Mouse (Mus musculus) liver, embryonic 16.5 days (tissue): ENCODE results near the gene Pcyox1. TPM values are rescaled to one million over a fixed set of nuclear protein-coding genes. Genes with fewer than 3 reads are reported as not detected.

Experiments used
- ATAC-seq: fragments of 200-750 bp; cut with Nextera tagmentation; 2 replicates; pipeline ENCODE4 v1.8.0; 2017; ENCODE audit warnings: low read depth, mild to moderate bottlenecking, moderate number of reproducible peaks, moderate library complexity
- H3K27ac ChIP-seq: fragments of 300-500 bp; sonication (generic); 2 replicates; pipeline ENCODE4 v1.5.1; 2014; ENCODE audit warnings: mild to moderate bottlenecking, low read length
- H3K27me3 ChIP-seq: fragments of 300-500 bp; sonication (generic); 2 replicates; pipeline ENCODE4 v1.6.1; 2014; ENCODE audit warnings: low read depth, low read length, mixed read lengths; ENCODE audit not compliant: control insufficient read depth, insufficient read depth
- H3K36me3 ChIP-seq: fragments of 300-500 bp; sonication (generic); 2 replicates; pipeline ENCODE4 v1.6.1; 2014; ENCODE audit warnings: mild to moderate bottlenecking; ENCODE audit not compliant: control insufficient read depth, insufficient read depth
- H3K4me1 ChIP-seq: fragments of 300-500 bp; sonication (generic); 2 replicates; pipeline ENCODE4 v1.6.1; 2014; ENCODE audit warnings: low read depth, low read length, mixed read lengths; ENCODE audit not compliant: control insufficient read depth
- H3K4me2 ChIP-seq: fragments of 300-500 bp; sonication (generic); 2 replicates; pipeline ENCODE4 v1.6.1; 2014; ENCODE audit warnings: low read depth, low read length, mixed read lengths
- H3K4me3 ChIP-seq: fragments of 300-500 bp; sonication (generic); 2 replicates; pipeline ENCODE4 v1.5.1; 2014; ENCODE audit warnings: low read depth, mild to moderate bottlenecking, low read length
- H3K9ac ChIP-seq: fragments of 300-500 bp; sonication (generic); 2 replicates; pipeline ENCODE4 v1.6.1; 2014; ENCODE audit warnings: low read depth, low read length
- H3K9me3 ChIP-seq: fragments of 300-500 bp; sonication (generic); replicated peaks from 2 replicates; pipeline ENCODE4 v1.6.1; 2016; ENCODE audit warnings: low read length; ENCODE audit not compliant: control insufficient read depth
- WGBS: fragments of 180-500 bp; shearing (Covaris S2); extraction: QIAGEN DNeasy Blood & Tissue Kit; methylation state at CpG from one replicate; pipeline ENCODE4 v1.1.7; 2014; ENCODE audit not compliant: insufficient replicate concordance; 5-methylcytosine and 5-hydroxymethylcytosine counted together
- polyA plus RNA-seq: library from polyadenylated mRNA; unstranded; fragments of >200 nt; fragmentation: Nextera tagmentation; extraction: Ambion mirVana; gene quantifications from 2 replicates; pipeline ENCODE4 v1.2.1, GENCODE M21; 2015

The Pcyox1 gene
- polyA plus RNA-seq, 1 experiment from 2014 or later: 83.2 TPM

- Histone ChIP-seq H3K9me3 (no peaks in the 10 kb centered on the region), H3K36me3 (no peaks in the 10 kb centered on the region; the same call in 1 of the 2 replicates), H3K4me3 (peak overlapping the region; percentile 83), H3K9ac (peak overlapping the region; percentile 40; the same call in 1 of the 2 replicates), H3K27ac (no peak overlapping the region), H3K4me1 (peaks cover 12% of the 10 kb centered on the region), H3K27me3 (no peaks in the 10 kb centered on the region), H3K4me2 (peak overlapping the region; percentile 39)
- WGBS: 33% methylated on average over 12 of the region's 12 CpGs
- ATAC-seq: no peak
Observed at GRCm38 (mm10) chr6:86402681-86403607, 6.0 kb upstream of the Pcyox1 start.

DNA sequence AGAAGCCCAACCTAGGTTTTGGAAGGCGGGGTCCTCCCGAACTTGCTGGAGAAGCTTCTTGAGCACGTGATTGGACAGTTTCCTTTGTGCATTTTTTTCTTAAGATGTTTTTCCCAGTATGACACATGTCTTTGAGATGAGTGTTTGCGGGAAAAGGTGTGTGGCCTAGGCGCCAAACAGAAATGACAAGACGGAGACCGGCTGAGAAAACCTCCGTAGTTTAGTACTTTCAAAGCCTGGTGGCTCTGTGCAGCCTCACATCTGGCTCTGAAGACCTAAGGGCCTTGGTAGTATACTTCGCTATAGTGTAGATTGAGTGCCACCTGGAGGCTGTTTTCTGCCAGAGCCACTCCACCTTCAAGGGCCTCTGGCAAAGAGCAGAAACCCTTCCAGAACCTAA is 4.0 kb upstream of the Pcyox1 start:
- Histone ChIP-seq H3K27ac (no peak overlapping the region), H3K4me2 (peak overlapping the region; percentile 53), H3K4me1 (peaks cover 28% of the 10 kb centered on the region), H3K9me3 (no peaks in the 10 kb centered on the region), H3K27me3 (no peaks in the 10 kb centered on the region), H3K4me3 (peak overlapping the region; percentile 35), H3K9ac (peak overlapping the region; percentile 37; the same call in 1 of the 2 replicates), H3K36me3 (no peaks in the 10 kb centered on the region)
- peak; percentile 25 for ATAC-seq
- 3% methylated on average over 9 of the region's 9 CpGs for whole genome bisulfite sequencing

GRCm38 (mm10) chr6:86399995-86400394 is 3.0 kb upstream of the Pcyox1 start:
- Histone ChIP-seq H3K4me3 (no peak overlapping the region), H3K27me3 (no peaks in the 10 kb centered on the region), H3K4me2 (no peak overlapping the region), H3K9me3 (no peaks in the 10 kb centered on the region), H3K9ac (no peak overlapping the region), H3K4me1 (peaks cover 32% of the 10 kb centered on the region), H3K27ac (0 out of 2 replicates have a peak overlapping the region, but pooled peaks have one; percentile 16), H3K36me3 (no peaks in the 10 kb centered on the region)
- WGBS: 43% methylated on average over 2 of the region's 2 CpGs
- ATAC-seq: no peak

- WGBS: 77% methylated on average over 2 of the region's 2 CpGs
- Histone ChIP-seq H3K27ac (no peak overlapping the region), H3K4me1 (peaks cover 33% of the 10 kb centered on the region), H3K27me3 (no peaks in the 10 kb centered on the region), H3K4me3 (no peak overlapping the region), H3K9me3 (no peaks in the 10 kb centered on the region), H3K36me3 (peaks cover 4% of the 10 kb centered on the region; the same call in 1 of the 2 replicates), H3K4me2 (no peak overlapping the region), H3K9ac (no peak overlapping the region)
- no peak for ATAC-seq
Observed at GRCm38 (mm10) chr6:86398986-86399385, 2.0 kb upstream of the Pcyox1 start.

GRCm38 (mm10) chr6:86397257-86397980 is 465 bp upstream of the Pcyox1 start:
- Histone ChIP-seq H3K36me3 (peaks cover 4% of the 10 kb centered on the region; the same call in 1 of the 2 replicates), H3K27ac (peak overlapping the region; percentile 89), H3K4me1 (peaks cover 31% of the 10 kb centered on the region), H3K27me3 (no peaks in the 10 kb centered on the region), H3K4me3 (peak overlapping the region; percentile 95), H3K9ac (peak overlapping the region; percentile 85), H3K4me2 (peak overlapping the region; percentile 89), H3K9me3 (no peaks in the 10 kb centered on the region)
- no peak for ATAC-seq
- WGBS: 3% methylated on average over 14 of the region's 14 CpGs

- H3K27me3 ChIP-seq: no peaks in the 10 kb centered on the region
- ATAC-seq: no peak
- peaks cover 15% of the 10 kb centered on the region for H3K36me3 ChIP-seq
- peak overlapping the region; percentile 89 for H3K4me2 ChIP-seq
- H3K9me3 ChIP-seq: no peaks in the 10 kb centered on the region
- peak overlapping the region; percentile 89 for H3K27ac ChIP-seq
- peak overlapping the region; percentile 85 for H3K9ac ChIP-seq
- 9% methylated on average over 10 of the region's 10 CpGs for WGBS
- peak overlapping the region; percentile 95 for H3K4me3 ChIP-seq
- peaks cover 28% of the 10 kb centered on the region for H3K4me1 ChIP-seq
Observed at GRCm38 (mm10) chr6:86395969-86396368, 985 bp downstream of the Pcyox1 start.

DNA sequence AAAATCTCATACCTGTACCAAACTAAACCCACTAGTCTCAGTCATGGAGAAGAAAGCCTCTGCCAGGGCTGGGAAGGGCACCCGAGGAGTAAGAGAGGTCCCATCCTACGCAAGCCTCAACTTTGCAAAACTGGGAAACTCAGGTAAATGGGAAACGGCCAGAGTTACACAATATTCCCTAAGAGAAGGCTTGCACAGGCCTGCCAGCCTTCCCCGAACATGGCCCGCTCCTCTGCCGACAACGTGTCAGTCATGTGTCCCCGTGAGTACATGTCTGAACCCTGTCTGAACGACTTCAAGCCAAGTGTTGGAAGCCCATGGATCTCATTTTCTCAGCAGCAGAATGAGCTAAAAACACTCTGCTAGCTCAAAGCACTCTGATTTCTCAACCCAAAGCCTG is 1.9 kb downstream of the Pcyox1 start:
- H3K4me1 ChIP-seq: peaks cover 25% of the 10 kb centered on the region
- WGBS: 66% methylated on average over 9 of the region's 9 CpGs
- peak overlapping the region; percentile 89 for H3K4me2 ChIP-seq
- H3K9ac ChIP-seq: no peak overlapping the region
- H3K4me3 ChIP-seq: peak overlapping the region; percentile 95
- H3K36me3 ChIP-seq: peaks cover 24% of the 10 kb centered on the region
- H3K27ac ChIP-seq: peak overlapping the region; percentile 47
- no peaks in the 10 kb centered on the region for H3K27me3 ChIP-seq
- no peak for ATAC-seq
- no peaks in the 10 kb centered on the region for H3K9me3 ChIP-seq

DNA sequence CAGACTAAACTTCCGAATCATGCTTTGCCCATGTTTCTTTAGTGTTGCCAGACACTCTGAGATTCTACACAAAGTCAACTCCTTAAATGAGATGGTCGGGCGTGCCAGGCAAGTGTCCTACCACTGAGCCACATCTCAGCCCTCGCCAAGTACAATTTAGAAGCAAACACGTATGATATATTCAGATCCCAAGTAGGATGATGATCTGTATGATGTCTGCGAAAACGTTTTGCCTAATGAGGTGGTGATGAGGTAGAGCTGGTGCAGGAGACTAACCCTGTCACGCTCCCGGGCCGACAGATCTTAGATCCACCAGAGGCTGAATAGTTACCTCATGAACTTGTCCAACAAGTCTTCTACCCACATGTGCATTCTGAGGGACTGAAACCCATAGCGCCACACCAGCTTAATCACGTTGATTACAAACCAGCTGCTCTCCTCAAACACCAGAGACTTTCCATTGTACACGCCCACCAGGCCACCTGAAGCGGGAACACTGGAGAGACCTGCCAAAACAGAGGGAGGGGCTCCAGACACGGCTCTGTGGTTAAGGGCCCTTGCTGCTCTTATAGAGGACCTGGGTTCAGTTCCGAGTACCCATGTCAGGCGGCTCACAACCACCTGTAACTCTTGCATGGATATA is 2.8 kb downstream of the Pcyox1 start:
- H3K27me3 ChIP-seq: no peaks in the 10 kb centered on the region
- no peak overlapping the region for H3K4me3 ChIP-seq
- H3K4me2 ChIP-seq: no peak overlapping the region
- H3K4me1 ChIP-seq: peaks cover 25% of the 10 kb centered on the region
- 0 out of 2 replicates have a peak overlapping the region, but pooled peaks have one; percentile 9 for H3K27ac ChIP-seq
- peaks cover 27% of the 10 kb centered on the region for H3K36me3 ChIP-seq
- H3K9me3 ChIP-seq: no peaks in the 10 kb centered on the region
- no peak overlapping the region for H3K9ac ChIP-seq
- 75% methylated on average over 17 of the region's 17 CpGs for WGBS
- no peak for ATAC-seq
